Comparison of ENCODE assay signal across 11 mouse cellular contexts in the genomic region with DNA sequence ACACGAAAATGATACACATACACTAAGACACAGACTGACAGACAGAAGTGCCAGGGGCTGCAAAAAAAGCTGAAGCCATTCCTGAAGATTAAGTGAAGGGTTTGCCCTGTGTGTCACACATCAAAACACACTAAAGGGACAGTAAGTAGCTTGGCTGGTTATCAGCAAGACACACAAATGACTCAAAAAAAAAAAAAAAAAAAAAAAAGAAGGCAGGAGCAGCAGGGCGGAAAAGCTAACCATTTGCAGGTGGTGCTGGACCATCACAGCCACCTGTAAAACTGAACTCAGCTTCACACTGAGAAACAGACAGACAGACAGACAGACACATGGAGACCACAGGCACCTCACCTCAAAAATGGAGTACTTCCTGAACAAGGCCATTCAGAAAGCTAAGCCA. TPM values are rescaled to one million over a fixed set of nuclear protein-coding genes. Genes with fewer than 3 reads are reported as not detected.
DNase-seq lines count a peak whose midpoint lies in the region; ATAC-seq and TF ChIP-seq lines count a peak whose summit lies in the region.
"Had no signal": no experiment of that assay in that cellular context is flagged by ENCODE, and none has a peak within 500 bp of the region (broad histone marks: within the 10 kb centered on the region; RNA-seq: fewer than 3 reads in every experiment).

No protein-coding gene starts in this region.

- no peak overlapping the region for H3K27ac ChIP-seq in kidney, postnatal 0 days
- H3K27ac ChIP-seq in embryonic facial prominence, embryonic 12.5 days = no peak overlapping the region
- no peak overlapping the region for H3K27ac ChIP-seq in intestine, embryonic 14.5 days (ENCODE audit: low read depth)
- H3K27ac ChIP-seq in midbrain, postnatal 0 days (ENCODE audit: low read depth, low read length) = no peak overlapping the region

- H3K4me1 ChIP-seq in kidney, postnatal 0 days (replicated peaks; ENCODE audit: insufficient read depth, low read length) = peaks cover 6% of the 10 kb centered on the region; the same call in 1 of the 2 replicates
- peaks cover 18% of the 10 kb centered on the region for H3K4me1 ChIP-seq in embryonic facial prominence, embryonic 12.5 days
- H3K4me1 ChIP-seq in intestine, embryonic 14.5 days (replicated peaks; ENCODE audit: control insufficient read depth, insufficient read depth, low read length) = peaks cover 16% of the 10 kb centered on the region
- peaks cover 4% of the 10 kb centered on the region; the same call in 1 of the 2 replicates for H3K4me1 ChIP-seq in midbrain, postnatal 0 days (ENCODE audit: insufficient read depth, low read length)

- H3K9me3 ChIP-seq in kidney, postnatal 0 days (replicated peaks; ENCODE audit: low read length) = no peaks in the 10 kb centered on the region
- no peaks in the 10 kb centered on the region for H3K9me3 ChIP-seq in embryonic facial prominence, embryonic 12.5 days
- 0 out of 2 replicates have a peak, but pooled peaks cover 8% of the 10 kb centered on the region for H3K9me3 ChIP-seq in intestine, embryonic 14.5 days (ENCODE audit: control insufficient read depth, low read length)
- no peaks in the 10 kb centered on the region for H3K9me3 ChIP-seq in midbrain, postnatal 0 days (ENCODE audit: low read length)

- WGBS in kidney, postnatal 0 days = 83% methylated on average over 2 of the region's 2 CpGs
- WGBS in embryonic facial prominence, embryonic 12.5 days = 81% methylated on average over 2 of the region's 2 CpGs
- WGBS in intestine, embryonic 14.5 days = 78% methylated on average over 2 of the region's 2 CpGs
- WGBS in midbrain, postnatal 0 days = 96% methylated on average over 2 of the region's 2 CpGs

- H3K4me2 ChIP-seq in kidney, postnatal 0 days (ENCODE audit: low read length) = 0 out of 2 replicates have a peak overlapping the region, but pooled peaks have one; percentile 51
- peak overlapping the region; percentile 59 for H3K4me2 ChIP-seq in embryonic facial prominence, embryonic 12.5 days (replicated peaks)
- H3K4me2 ChIP-seq in intestine, embryonic 14.5 days (ENCODE audit: low read length) = peak overlapping the region; percentile 70
- H3K4me2 ChIP-seq in midbrain, postnatal 0 days (ENCODE audit: low read depth, low read length, poor library complexity, severe bottlenecking) = peak overlapping the region; percentile 54

- TF ChIP-seq CTCF in kidney, postnatal 0 days (IDR thresholded peaks at IDR 0.05; ENCODE audit: low read depth) = no peak
- TF ChIP-seq CTCF in midbrain, postnatal 0 days (IDR thresholded peaks at IDR 0.05) = no peak

- no peak overlapping the region for H3K4me3 ChIP-seq in kidney, postnatal 0 days (replicated peaks; ENCODE audit: low read depth, low read length)
- H3K4me3 ChIP-seq in embryonic facial prominence, embryonic 12.5 days = 0 out of 2 replicates have a peak overlapping the region, but pooled peaks have one; percentile 92
- peak overlapping the region; percentile 94; the same call in 1 of the 2 replicates for H3K4me3 ChIP-seq in intestine, embryonic 14.5 days (ENCODE audit: low read depth, low read length)
- H3K4me3 ChIP-seq in midbrain, postnatal 0 days (ENCODE audit: low read depth, low read length) = no peak overlapping the region

- peaks cover 12% of the 10 kb centered on the region; the same call in 1 of the 2 replicates for H3K36me3 ChIP-seq in kidney, postnatal 0 days (ENCODE audit: insufficient read depth, low read length)
- H3K36me3 ChIP-seq in embryonic facial prominence, embryonic 12.5 days = peaks cover 22% of the 10 kb centered on the region
- peaks cover 19% of the 10 kb centered on the region for H3K36me3 ChIP-seq in intestine, embryonic 14.5 days (ENCODE audit: control insufficient read depth, insufficient read depth, low read length)
- 0 out of 2 replicates have a peak, but pooled peaks cover 7% of the 10 kb centered on the region for H3K36me3 ChIP-seq in midbrain, postnatal 0 days (ENCODE audit: insufficient read depth, low read length)

- H3K9ac ChIP-seq in kidney, postnatal 0 days (ENCODE audit: low read depth, low read length) = no peak overlapping the region
- H3K9ac ChIP-seq in embryonic facial prominence, embryonic 12.5 days = no peak overlapping the region
- H3K9ac ChIP-seq in intestine, embryonic 14.5 days (ENCODE audit: low read length) = no peak overlapping the region
- H3K9ac ChIP-seq in midbrain, postnatal 0 days (replicated peaks; ENCODE audit: low read length, poor library complexity, severe bottlenecking) = no peak overlapping the region

- no peak for DNase-seq in kidney, postnatal 0 days (ENCODE audit: low spot score)
- DNase-seq in kidney, adult 11 months = no peak
- no peak for DNase-seq in intestine, embryonic 14.5 days (ENCODE audit: low spot score)
- no peak for DNase-seq in midbrain, postnatal 0 days (ENCODE audit: low spot score)
- DNase-seq in spleen, postnatal 14 days (ENCODE audit: low spot score in 2 of 2) = no peak
- DNase-seq in urinary bladder, postnatal 36 days (ENCODE audit: low spot score in 2 of 2) = no peak
- DNase-seq in cerebellum, adult 9-11 months = no peak
- DNase-seq: cerebellum, adult 11 months; thymus, adult 2 months had no signal

- H3K27me3 ChIP-seq in kidney, postnatal 0 days (ENCODE audit: insufficient read depth, low read length) = no peaks in the 10 kb centered on the region
- no peaks in the 10 kb centered on the region for H3K27me3 ChIP-seq in embryonic facial prominence, embryonic 12.5 days
- H3K27me3 ChIP-seq in intestine, embryonic 14.5 days (replicated peaks; ENCODE audit: control insufficient read depth, insufficient read depth, low read length) = no peaks in the 10 kb centered on the region
- no peaks in the 10 kb centered on the region for H3K27me3 ChIP-seq in midbrain, postnatal 0 days (ENCODE audit: insufficient read depth, low read length)
- H3K27me3 ChIP-seq: Patski had no signal

- ATAC-seq in kidney, postnatal 0 days (replicated peaks; ENCODE audit: low FRiP score, low read depth) = no peak
- ATAC-seq in embryonic facial prominence, embryonic 12.5 days (ENCODE audit: insufficient number of reproducible peaks, insufficient read depth, low FRiP score, low TSS enrichment) = no peak
- no peak for ATAC-seq in intestine, embryonic 14.5 days (replicated peaks; ENCODE audit: low FRiP score, low TSS enrichment, low read depth)
- ATAC-seq in midbrain, postnatal 0 days (ENCODE audit: low FRiP score) = no peak
- ATAC-seq: Patski had no signal

RNA-seq across cellular contexts. Expression of gene Nelfa, which starts 2.1 kb away (rescaled TPM):
- 41.0 and 42.8 TPM in 2 replicates for polyA plus RNA-seq in kidney, postnatal 0 days (2015; fragmentation: Nextera tagmentation; extraction: Ambion mirVana)
- polyA plus RNA-seq in embryonic facial prominence, embryonic 12.5 days (2016; fragmentation: Nextera tagmentation; extraction: Ambion mirVana) = 69.7 and 74.3 TPM in 2 replicates
- polyA plus RNA-seq in intestine, embryonic 14.5 days (2014; fragmentation: Nextera tagmentation; extraction: Ambion mirVana) = 53.9 and 54.1 TPM in 2 replicates
- total RNA-seq in midbrain, postnatal 0 days (2014; rRNA removed) = 26.1 and 29.6 TPM in 2 replicates
- polyA plus RNA-seq in midbrain, postnatal 0 days (2015; fragmentation: Nextera tagmentation; extraction: Ambion mirVana) = 32.5 and 34.9 TPM in 2 replicates

RNA-seq across cellular contexts. Expression of gene Gm1673, which starts 49.2 kb away (rescaled TPM):
- polyA plus RNA-seq in kidney, postnatal 0 days (2015; fragmentation: Nextera tagmentation; extraction: Ambion mirVana) = 85.9 and 90.0 TPM in 2 replicates
- 213 and 239 TPM in 2 replicates for polyA plus RNA-seq in embryonic facial prominence, embryonic 12.5 days (2016; fragmentation: Nextera tagmentation; extraction: Ambion mirVana)
- polyA plus RNA-seq in intestine, embryonic 14.5 days (2014; fragmentation: Nextera tagmentation; extraction: Ambion mirVana) = 69.7 and 74.9 TPM in 2 replicates
- total RNA-seq in midbrain, postnatal 0 days (2014; rRNA removed) = 635 and 874 TPM in 2 replicates
- polyA plus RNA-seq in midbrain, postnatal 0 days (2015; fragmentation: Nextera tagmentation; extraction: Ambion mirVana) = 837 and 845 TPM in 2 replicates

Comparison
In these comparisons a context has a peak if more than half of its experiments do, and no peak if none do; other contexts are left out.
1. H3K4me3 ChIP-seq: peak in embryonic facial prominence, embryonic 12.5 days (single experiment) and intestine, embryonic 14.5 days (single experiment); none in kidney, postnatal 0 days (single experiment) and midbrain, postnatal 0 days (single experiment).
2. Peak in every context shown above with its lines, with median percentiles within 50 percentile points of each other: H3K4me2 ChIP-seq.